Comparison of ENCODE assay signal across 19 mouse cellular contexts in the genomic region with DNA sequence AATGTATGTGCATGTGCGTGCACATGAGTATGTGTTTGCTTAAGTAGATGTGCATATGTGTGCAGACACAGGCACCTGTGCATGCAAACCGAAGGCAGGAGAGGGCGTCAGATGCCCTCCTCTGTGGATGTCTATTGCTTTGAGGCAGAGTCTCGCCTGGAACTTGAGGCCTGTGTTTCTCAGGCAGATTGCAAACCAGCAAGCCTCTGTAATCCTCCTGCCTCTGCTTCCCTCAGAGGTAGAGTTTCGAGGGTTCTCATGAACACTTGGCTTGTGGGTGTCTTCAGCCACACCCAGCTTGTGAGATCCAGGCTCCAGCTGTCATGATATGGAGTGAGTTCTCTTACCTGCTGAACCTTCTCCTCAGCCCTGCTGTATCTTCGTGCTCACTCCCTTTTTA.
"Had no signal": no experiment of that assay in that cellular context is flagged by ENCODE, and none has a peak within 500 bp of the region (broad histone marks: within the 10 kb centered on the region; RNA-seq: fewer than 3 reads in every experiment).

No protein-coding gene starts in this region.

- H3K36me3 ChIP-seq: liver, embryonic 15.5 days; midbrain, embryonic 10.5 days; midbrain, embryonic 13.5 days; neural tube, embryonic 13.5 days; neural tube, embryonic 15.5 days had no signal

- H3K4me2 ChIP-seq: liver, embryonic 15.5 days; lung, embryonic 14.5 days; midbrain, embryonic 13.5 days; neural tube, embryonic 13.5 days; neural tube, embryonic 15.5 days had no signal

- ATAC-seq: midbrain, embryonic 13.5 days; midbrain, embryonic 16.5 days had no signal

- H3K4me3 ChIP-seq: liver, embryonic 15.5 days; midbrain, embryonic 10.5 days; midbrain, embryonic 13.5 days; myocyte; neural tube, embryonic 13.5 days; neural tube, embryonic 15.5 days had no signal

- H3K4me1 ChIP-seq: liver, embryonic 15.5 days; midbrain, embryonic 10.5 days; midbrain, embryonic 13.5 days; neural tube, embryonic 13.5 days had no signal

- H3K27me3 ChIP-seq: liver, embryonic 15.5 days; midbrain, embryonic 13.5 days; neural tube, embryonic 13.5 days; neural tube, embryonic 15.5 days had no signal

- H3K27ac ChIP-seq: liver, embryonic 15.5 days; midbrain, embryonic 10.5 days; midbrain, embryonic 13.5 days; neural tube, embryonic 13.5 days; neural tube, embryonic 15.5 days had no signal

- H3K9ac ChIP-seq: liver, embryonic 15.5 days; lung, embryonic 14.5 days; midbrain, embryonic 13.5 days; neural tube, embryonic 13.5 days; neural tube, embryonic 15.5 days had no signal

- DNase-seq: lung, adult 18-20 months; lung, embryonic 14.5 days; lung, postnatal 10 days; lung, postnatal 4 days; retina, postnatal 1 day; right cerebral cortex, adult 18-20 months; right cerebral cortex, postnatal 25 days; right cerebral cortex, postnatal 4 days; spleen, adult 18-20 months; thymus, adult 18-20 months; thymus, postnatal 14 days; thymus, postnatal 36 days had no signal

- H3K9me3 ChIP-seq: liver, embryonic 15.5 days; midbrain, embryonic 10.5 days; midbrain, embryonic 13.5 days; neural tube, embryonic 13.5 days; neural tube, embryonic 15.5 days had no signal
